Mouse (Mus musculus) right cerebral cortex, postnatal 10 days (tissue): Measurements from ENCODE around the gene Clec3b.

Source experiments
- DNase-seq, 2 experiments: peaks; one replicate each; pipeline ENCODE4 v3.0.0; 2021; ENCODE audit warnings: low spot score in 2 of 2

Clec3b gene

GRCm38 (mm10) chr9:123150241-123151020, at the start of gene Clec3b:
TSS of gene Clec3b (plus strand) at chr9:123150946.
- DNase-seq, result peak; percentile 53 to 60

GRCm38 (mm10) chr9:123103425-123103824, 47.3 kb upstream of the Clec3b start:
- DNase-seq, result no peak

- DNase-seq, result no peak
Measured at GRCm38 (mm10) chr9:123104362-123104761, 46.4 kb upstream of the Clec3b start.

DNA sequence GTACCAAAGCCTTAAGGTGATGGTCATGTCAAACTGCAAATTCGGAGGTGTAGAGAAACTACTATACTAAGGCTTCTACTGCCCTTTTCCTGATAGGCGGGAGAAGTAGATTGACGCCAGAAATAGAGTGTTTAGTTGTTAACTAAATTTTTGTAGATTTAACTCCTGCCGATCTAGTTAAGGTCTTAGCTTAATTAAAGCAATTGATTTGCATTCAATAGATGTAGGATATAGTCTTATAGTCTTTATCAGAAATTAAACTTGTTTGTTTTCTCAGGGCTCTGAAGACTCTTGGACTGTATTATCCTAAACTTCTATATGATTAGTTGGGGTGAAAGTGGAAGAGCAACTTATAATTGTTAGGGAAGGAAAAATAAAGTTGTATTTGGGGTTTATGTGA, 43.6 kb upstream of the Clec3b start:
- no peak for DNase-seq

- DNase-seq, result no peak
Measured at GRCm38 (mm10) chr9:123109188-123109587, 41.6 kb upstream of the Clec3b start.

DNA sequence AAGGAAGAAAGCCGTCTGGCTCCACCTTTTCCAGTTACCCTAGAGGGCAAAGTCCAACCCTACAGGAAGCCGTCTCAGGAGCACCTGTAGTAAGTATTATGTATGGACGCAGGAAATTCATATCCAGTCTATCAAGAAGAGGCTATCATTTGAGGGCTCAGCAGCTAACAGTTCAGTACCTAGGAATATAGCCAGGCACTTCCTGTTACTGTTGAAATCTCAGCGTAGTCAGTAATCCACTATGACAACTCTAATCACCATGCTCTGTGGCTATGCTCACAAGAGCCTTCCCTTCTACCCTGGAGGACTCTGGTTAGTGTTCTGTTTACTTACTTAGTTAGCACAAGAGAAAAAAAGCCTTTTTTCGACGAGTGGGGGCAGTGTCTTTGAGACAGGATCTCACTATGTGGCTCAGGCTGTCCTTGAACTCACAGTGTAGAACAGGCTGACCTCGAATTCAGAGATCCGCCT, 39.0 kb upstream of the Clec3b start:
- DNase-seq, result no peak

DNA sequence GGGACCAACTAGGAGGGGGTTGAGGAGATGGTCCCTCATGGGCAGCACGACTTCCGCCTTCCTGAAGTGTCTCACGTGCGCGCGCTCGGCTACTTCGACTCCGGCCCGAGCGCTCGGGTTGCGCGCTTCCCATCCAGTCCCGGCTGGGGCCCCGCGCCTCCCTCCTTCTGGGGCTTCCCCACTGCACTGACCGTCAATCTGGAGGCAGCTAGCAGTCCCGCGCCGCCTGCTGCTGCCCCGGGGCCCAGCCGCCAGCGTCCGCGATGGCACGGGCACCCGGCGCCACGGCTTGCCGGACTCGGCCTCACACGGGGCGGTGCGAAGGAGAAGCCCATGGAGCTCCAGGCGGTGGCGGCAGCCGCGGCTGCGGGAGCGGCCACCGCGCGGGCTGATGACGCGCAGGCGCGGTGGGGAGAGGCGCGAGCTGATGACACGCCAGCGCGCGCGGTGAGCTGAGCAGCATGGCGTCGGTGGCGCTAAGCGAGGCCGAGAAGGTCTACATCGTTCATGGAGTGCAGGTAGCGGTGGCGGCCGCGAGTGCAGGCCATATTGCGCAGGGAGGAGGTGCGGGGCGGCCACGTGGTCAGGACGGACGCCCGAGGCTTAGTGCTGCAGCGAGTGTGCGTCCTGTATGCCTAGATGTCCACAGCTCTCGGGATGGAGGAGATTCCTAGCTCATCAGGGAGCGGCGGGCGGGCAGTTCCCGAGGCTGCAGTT, 37.8 kb upstream of the Clec3b start, which contains the start of the genes Zdhhc3 and Exosc7:
Gene Zdhhc3, minus strand, starts transcription at position 401 of the 717 bp plus-strand sequence.
Gene Exosc7, plus strand, starts transcription at position 411 of the 717 bp plus-strand sequence.
- DNase-seq, result peak; percentile 92 to 93

DNA sequence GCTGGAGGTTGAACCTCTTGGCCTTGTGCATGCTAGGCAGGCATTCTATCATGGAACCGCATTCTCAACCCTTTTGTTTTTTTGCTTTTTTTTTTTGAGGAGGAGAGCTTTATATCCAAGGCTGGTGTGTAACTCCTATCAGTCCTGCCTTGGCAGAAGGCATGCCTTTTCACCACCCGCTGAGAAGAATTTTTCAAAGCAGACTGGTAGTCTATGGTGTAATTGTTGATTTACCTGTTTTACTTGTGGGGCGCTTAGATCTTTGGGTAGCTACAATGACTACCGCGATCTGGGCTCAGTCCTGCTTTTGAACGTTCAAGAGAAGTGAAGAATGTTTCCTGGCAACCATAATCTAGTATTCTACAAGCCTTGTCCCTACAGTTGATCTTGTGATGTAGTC, 36.8 kb upstream of the Clec3b start:
- no peak for DNase-seq

GRCm38 (mm10) chr9:123115566-123115965, 35.2 kb upstream of the Clec3b start:
- no peak for DNase-seq

GRCm38 (mm10) chr9:123123017-123123416, 27.7 kb upstream of the Clec3b start:
- DNase-seq, result no peak

DNA sequence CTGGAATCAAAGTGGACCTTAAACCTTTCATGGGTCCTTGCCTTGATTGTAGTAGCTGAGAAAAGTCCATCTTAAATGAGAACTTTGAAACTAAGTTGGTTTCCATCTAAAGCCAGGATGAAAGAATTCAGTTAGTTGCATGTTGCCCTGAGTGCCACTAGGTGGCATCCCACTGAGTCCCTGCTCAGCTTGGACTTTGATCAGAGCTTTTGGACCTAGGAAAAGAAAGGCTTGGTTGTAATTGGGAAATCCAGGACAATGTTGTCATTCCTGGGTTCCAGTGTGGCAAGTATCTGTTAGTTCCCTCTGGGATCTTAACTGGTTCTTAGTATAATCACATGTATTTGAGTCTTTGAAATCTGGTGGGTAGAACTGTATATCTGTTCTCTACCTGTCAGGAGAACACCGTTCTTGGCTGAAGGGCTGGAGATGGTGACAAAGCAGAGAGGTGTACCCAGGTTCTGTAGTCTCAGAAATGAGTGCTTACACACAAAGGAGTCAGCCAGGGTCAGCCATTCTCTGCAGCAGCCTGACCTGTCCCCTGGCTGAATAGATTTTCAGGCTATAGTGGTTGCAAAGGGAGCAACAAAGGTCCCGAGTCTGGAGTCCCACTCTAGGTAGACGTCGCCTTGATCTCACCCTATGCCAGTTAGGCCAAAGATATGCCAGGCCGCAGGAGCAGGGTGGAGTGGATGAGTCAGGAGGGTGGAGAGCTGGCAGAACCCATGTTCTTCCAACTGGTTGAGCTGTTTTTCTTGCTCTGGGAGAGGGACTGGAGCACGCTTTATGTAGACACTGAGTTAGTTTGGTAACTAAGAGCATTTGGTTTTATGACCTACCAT, 27.0 kb upstream of the Clec3b start:
- no peak for DNase-seq

GRCm38 (mm10) chr9:123124413-123124981, 26.2 kb upstream of the Clec3b start:
- no peak for DNase-seq

GRCm38 (mm10) chr9:123127663-123128062, 23.1 kb upstream of the Clec3b start:
- no peak for DNase-seq

DNA sequence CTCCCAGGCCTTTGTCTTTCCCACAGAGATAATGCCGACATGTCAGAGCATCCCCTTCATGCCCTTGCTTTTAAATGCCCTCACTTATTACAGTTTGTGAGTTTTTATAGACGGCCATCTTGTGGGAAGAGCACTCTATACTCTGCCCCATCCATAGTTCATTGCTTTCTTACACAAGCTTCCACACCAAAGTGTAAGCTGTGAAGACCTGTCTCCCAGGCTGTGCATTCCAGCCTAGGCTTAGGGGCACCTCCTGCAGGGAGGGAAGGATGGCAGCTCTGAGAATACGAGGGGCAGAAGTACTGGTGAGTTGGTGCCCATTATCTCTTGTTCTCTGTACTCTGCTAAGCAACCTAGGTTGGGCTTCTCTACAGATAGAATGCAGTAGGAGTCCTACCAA, 17.8 kb upstream of the Clec3b start:
- no peak for DNase-seq

- no peak for DNase-seq
Measured at GRCm38 (mm10) chr9:123136953-123137682, 13.6 kb upstream of the Clec3b start.

DNA sequence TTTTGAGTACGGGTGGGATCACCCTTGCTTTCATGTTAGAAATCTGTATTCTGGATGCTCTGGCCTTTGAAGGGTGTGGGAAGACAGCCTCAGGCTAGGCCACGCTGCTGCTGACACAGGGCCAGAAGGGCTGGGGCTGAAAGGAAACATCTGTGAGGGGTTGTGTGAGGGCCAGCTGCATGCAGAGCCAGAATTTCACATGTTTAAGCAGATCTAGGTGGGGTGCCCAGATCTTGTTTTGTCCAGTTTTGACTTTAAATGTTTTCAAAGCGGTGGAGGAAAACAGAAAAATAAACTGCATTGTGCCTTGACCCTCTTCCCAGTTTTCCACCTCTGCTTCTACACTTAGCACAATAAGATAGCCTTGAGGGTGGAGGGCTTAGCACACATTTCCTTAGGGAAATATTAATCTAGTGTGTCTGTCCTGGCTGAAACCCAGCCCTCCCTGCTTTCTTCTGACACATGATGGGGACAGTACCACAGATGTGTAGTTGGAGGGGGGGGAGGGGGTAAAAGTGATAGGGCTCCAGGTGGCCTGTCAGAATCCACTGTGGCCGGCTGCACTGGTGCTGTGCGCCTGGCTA, 11.8 kb upstream of the Clec3b start:
- no peak for DNase-seq

GRCm38 (mm10) chr9:123139887-123140614, 10.7 kb upstream of the Clec3b start:
- DNase-seq, result no peak

DNA sequence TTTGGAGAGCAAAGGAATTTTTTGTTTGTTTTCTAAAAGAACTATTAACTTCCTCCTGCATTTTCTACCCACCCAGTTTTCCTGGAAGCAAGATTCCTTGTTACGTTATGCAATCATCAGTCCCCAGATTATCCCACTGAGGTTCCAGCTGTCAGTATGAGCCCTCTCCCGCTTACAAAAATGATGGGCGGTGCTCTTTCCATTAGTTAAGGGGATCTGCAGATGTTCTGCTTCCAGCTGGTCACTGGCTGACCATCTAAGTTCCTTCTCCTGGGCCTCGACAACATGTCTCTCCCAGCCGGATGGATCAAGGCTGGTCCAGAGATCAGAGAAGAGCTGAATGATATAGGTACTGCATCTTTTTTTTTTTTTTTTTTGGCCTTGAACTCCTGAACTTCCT, 2.3 kb upstream of the Clec3b start:
- no peak for DNase-seq

- no peak for DNase-seq
Measured at GRCm38 (mm10) chr9:123151561-123151960, 815 bp downstream of the Clec3b start.

- no peak for DNase-seq
Measured at GRCm38 (mm10) chr9:123152026-123152425, 1.3 kb downstream of the Clec3b start.
